Mouse (Mus musculus): ENCODE measurements around the gene Tiam1.
"Not testable (repeated sequence)": the region's sequence is repeated elsewhere in the genome, so short reads cannot be mapped to it uniquely, and the experiment has no call there.

Tiam1 gene

DNA sequence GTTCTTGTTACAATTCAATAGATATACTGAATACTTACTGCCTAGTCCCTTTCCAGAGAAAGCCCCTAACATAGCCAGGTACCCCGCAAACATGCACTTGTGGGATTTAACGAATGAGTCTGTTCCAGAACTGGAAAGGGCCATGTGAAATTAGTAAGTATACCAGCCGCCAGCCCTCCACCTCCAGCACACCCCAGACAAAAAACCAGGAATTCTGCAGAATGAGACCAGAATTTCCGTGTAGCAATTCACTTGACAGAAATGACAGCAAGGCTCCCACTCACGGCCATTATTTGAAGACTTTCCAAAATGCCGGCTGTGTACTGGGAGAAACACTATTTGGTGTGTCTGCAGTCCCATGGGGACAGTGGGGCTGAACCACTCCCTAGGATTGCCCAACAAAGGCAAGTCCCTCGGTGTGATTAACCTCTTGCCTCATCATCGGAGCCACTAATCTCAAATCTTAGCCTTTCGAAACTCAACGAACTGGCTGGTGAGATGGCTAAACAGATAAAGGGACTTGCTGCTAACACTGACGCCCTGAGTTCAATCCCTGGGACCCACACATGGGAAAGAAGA is 30.9 kb downstream of the Tiam1 start:
- peak in 1 of 2 experiments; percentile 61 for DNase-seq (ENCODE audit: low spot score in 2 of 2)

DNA sequence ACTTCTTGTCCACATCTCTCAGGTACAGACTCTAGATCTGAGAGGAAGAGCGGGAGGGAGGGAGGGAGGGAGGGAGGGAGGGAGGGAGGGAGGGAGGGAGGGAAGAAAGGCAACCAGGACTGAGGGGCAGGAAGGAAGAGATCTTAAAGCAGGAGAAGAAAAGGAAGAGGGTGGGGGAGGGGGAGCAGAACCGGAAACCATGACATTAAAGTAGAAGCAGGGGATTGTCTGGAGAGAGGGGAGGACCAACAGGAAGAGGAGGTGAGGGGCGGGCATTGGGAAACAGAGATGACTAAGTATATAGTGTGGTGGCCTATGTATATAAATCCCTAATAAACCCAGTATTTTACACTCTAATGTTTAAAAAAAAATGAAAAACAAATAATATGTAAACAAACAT is 34.1 kb downstream of the Tiam1 start:
- DNase-seq (ENCODE audit: low spot score in 2 of 2) = no peak

DNA sequence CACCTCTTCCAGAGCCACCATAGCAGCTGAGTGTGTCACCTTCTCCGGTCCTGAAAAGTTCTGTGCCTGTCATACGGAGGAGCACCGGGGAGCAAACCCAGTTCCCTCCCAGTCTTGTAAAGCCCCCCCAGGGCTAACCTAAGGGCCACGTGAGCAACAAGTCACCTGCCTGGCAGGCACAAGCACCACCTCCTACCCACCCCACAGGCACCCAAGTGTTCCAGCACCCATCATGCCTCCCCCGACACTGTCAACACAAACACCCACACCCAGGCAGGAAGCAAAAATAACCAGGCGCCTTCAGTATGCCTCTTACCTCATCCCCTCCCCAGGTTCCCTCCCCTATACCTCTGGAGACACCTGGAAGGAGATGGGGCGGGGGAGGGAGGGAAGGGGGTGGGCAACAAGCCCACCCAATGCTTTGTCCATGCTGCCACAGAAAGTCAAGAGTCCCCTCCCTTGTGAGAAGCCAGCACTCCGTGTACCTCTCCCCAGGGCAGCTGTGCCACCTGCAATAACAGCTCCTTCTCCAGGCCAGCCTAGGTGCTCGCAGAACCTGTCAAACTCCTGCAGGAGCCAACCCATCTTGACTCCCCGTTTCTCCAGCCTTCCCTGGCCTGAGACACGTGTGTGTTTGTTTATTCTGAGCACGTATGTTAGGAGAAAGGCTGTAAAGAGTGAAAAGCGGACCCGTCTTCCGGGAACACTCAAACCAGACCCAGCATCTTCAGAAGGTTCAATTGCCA is 38.7 kb downstream of the Tiam1 start:
- DNase-seq (ENCODE audit: low spot score in 2 of 2) = peak in 1 of 2 experiments; percentile 46

DNA sequence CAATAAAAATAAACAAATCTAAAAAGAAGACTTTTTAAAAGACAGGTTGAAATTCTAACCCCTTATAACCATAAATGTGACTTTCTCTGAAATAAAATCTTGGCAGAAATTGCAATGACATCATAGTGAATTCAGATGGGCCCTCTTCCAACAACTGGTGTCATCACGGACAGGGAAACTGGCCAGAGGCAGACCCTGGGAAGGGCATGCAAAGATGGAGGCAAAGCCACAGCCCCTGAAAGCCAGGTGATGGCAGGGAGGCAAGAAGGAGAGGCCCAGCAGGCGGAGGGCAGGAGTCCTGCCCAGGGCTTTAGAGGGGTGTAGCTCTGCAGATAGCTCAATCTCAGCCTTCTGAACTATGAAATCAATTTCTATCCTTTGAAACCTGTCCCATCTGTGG is 39.8 kb downstream of the Tiam1 start:
- DNase-seq (ENCODE audit: low spot score in 2 of 2) = no peak

DNA sequence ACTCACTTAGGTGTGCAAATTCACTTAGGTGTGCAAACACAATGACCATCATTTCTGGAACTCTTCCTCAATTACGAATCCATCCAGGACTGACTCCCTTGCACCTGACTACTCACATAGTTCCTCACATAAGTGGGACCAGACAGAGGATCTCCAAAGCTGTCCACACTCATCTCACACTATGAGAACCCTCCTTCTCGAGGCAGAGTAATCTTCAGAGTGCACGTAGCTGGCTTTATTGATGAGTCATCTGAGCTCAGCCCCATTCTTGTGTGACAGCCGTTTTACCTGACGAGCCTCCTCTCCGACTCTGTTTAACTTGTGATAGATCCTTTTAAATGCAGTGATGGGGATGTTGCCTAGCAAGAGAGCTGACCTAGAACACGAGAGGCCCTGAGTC is 41.0 kb downstream of the Tiam1 start:
- DNase-seq (ENCODE audit: low spot score in 2 of 2) = no peak

DNA sequence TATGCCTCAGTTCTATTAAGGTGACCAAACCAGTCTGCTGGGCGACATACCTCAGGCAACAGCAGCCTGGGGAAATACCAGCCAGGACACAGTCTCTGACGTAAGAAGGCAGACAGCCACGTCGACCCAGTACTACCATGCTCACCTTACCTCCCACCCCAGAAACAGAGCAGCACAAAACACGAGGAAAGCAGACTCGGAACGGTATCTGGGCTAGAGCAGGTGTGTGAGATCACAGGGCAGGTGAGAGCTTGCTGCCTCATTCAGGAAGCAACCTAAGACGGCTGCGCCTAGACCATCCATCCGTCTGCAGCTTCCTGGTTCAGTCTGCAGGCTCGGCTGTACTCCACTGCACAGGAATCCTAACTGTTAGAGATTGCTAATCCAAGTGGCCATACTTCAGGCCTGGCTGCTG is 45.4 kb downstream of the Tiam1 start:
- peak in 1 of 2 experiments; percentile 39 for DNase-seq (ENCODE audit: low spot score in 2 of 2)

DNA sequence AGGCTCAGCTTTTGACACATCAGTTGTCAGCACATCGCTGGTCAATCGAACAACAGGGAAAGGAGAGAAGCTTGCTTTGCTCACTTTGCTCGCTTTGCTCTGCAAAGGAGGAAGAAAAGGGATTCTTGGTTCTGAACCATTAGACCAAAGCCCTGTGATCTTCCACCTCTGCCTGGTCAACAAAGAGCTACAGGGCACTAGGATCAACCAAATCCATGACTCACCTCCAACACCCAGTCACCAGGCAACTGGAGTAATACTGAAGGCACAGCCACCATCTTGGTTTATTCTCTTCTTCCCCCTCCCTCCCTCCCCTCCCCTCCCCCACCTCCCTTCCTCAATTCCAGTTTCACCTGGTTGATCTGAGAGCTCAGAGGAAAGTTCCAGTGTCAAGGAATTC is 45.8 kb downstream of the Tiam1 start:
- no peak for DNase-seq (ENCODE audit: low spot score in 2 of 2)

DNA sequence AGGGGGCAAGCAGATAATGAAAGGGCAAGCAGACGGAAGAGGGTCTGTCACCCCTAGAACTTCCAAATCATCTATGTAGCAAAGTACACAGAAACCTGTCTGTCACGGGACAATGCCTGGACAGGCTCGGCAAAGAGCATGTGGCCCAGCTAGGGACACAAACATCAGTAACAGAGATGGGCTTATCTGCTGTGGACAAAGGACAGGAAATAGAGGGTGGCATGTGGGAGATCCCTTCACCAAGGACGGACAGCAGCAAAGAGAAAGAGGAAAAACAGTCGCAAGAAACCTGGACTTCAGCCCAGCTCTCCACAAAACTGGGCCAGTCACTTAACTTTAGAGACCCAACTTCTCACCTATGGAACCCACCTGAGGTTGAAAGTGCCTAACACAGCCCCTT is 47.6 kb downstream of the Tiam1 start:
- DNase-seq (ENCODE audit: low spot score in 2 of 2) = no peak

DNA sequence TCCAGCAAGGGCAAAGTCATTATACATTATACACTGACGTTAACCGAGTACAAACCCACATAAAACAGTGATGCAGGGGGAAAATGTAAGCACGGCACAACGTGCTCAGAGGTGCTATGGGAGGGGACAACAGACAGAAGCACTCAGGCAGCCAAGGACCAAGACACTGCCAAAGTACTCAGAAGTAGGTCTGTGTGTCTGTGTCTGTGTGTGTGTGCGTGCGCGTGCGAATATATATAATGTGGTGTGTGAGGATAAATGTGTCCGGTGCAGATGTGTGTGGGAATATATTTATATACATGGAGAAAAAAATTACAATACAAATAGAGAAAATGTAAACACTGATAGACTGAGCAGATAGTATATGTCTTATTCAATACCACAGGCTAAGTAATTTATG is 50.6 kb downstream of the Tiam1 start:
- DNase-seq (ENCODE audit: low spot score in 2 of 2) = no peak

DNA sequence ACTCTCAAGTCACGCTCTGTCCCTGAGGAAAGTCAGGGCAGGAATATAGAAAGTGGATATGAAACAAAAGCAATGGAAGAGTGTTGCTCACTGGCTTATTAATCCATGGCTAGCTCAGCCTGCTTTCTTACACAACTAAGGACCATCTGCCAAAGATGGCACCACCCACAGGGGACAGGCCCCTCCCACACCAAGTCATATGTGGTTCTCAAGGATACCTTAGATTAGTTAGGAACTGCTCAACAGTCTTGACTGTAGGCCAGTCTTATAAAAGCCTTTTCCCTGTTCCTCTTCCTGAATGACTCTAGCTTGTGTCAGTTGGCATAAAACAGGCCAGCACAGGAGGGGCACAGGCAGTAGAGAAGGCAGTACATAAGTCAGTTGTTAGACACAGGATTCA is 51.7 kb downstream of the Tiam1 start:
- DNase-seq (ENCODE audit: low spot score in 2 of 2) = no peak

DNA sequence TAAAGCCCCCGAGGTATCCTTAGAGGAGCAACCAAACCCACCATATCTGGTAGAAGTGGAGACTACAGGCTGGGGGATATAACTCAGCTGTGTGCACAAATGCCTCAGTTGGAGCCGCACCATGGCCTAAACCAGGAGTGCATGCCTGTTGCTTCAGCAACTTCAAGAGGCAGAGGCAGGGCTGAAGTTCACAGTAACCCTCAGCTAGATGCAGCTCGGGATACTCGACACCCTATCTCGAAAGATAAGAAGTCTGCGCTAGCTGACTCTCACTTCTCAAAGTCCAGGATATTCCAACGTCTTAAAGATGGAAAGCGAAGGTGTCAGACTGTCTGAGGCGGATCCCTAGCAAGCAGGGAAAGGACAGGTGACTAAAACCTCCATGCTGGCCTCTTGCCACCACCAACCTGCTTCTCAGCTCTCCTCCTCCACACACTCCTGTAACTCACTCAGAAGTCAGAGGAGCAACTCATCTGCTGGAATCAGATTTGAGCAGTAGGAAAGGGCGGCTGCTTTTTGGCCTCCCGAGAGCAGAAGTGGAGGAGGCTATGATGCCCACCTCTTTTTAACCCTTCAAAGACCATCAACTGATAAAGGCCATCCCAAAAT is 52.4 kb downstream of the Tiam1 start:
- no peak for DNase-seq (ENCODE audit: low spot score in 2 of 2)

DNA sequence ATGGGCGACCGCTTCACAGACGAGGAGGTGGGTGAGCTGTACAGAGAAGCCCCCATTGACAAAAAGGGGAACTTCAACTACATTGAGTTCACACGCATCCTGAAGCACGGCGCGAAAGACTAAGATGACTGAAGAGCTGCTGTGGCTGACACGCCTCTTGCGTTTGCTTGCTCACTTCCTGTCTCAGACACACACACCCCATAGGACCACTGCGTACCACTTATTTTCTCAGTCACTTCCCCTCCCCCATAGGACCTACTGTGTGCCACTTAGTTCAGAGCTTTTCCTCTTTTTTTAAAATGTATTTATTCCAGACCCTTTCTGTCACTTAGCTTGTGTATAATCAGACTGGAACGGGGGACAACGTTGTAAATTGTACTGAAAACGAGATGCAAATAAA is 53.2 kb downstream of the Tiam1 start:
- DNase-seq (ENCODE audit: low spot score in 2 of 2) = no peak

DNA sequence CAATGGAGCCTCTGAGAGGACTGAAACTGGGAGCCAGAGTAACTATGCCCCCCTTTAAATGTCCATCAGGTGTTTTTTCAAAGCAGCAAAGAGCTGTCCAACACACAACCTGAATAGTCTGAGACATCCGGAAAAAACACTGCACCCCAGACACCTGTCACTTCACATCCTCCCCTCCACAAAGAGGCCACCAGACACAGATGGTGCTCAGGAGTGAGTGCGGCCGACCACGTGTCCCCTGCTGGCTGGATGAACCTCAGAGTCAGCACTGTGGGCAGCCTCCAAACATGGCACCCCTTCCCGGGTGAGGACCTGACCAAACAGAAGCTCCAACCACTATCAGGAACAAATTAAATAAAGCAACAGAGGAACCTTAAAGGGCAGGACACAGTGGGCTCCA is 56.3 kb downstream of the Tiam1 start:
- no peak for DNase-seq (ENCODE audit: low spot score in 2 of 2)

DNA sequence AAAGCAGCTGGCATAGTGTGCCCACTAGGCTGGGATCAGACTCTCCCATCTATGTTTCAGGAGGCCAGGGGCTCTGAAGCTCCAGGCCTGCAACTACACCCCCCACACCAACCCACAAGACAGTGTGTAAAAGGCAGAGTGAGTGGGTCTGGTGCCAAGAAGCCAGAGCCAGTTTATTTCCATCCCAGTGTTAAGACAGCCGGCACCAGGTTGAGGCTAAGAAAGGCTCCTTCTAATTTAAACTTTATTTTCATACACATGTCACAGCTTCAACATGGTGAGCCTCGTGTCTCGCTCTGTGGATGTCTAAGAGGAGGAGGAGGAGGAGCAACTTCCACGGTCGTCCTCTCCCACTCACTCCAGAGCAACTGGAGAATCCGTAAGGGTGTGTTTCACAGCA is 57.5 kb downstream of the Tiam1 start:
- DNase-seq (ENCODE audit: low spot score in 2 of 2) = no peak

DNA sequence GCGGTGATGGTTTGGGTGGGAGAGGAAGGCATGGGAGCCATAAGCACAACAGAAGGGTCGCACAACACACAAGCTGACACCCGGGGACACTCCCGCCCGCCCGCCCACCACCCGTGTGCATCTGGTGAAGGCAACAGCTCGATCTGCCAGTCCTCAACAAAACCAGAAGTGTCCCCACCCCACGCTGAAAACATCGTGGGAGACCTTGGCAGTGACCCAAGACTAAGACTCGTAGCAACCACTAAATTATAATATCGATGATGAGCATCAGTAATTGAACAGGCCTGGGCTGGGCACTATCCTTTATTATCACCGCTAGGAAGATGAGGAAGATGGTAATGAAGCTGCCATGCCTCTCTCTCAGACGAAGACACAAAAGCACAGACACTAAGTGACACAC is 58.0 kb downstream of the Tiam1 start:
- no peak for DNase-seq (ENCODE audit: low spot score in 2 of 2)

DNA sequence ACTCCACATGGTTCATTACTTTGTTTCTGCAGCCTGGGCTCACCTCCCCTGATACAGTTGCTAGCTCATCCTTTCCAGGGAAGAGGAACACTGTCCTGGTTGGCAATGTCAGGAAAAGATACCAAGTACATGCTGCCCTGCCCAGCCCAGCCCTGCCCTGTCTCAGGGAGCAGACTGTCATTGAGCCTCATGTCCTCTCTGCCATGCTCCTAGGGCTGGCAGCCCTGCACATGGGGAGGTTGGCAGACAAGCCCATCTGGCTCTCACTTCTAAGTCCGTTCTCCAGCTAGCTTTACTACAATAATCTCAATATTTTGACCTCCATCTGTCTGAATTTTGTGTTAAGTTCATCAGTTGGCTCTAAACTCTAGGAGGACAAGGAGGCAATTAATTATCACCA is 62.4 kb downstream of the Tiam1 start:
- no peak for DNase-seq (ENCODE audit: low spot score in 2 of 2)

DNA sequence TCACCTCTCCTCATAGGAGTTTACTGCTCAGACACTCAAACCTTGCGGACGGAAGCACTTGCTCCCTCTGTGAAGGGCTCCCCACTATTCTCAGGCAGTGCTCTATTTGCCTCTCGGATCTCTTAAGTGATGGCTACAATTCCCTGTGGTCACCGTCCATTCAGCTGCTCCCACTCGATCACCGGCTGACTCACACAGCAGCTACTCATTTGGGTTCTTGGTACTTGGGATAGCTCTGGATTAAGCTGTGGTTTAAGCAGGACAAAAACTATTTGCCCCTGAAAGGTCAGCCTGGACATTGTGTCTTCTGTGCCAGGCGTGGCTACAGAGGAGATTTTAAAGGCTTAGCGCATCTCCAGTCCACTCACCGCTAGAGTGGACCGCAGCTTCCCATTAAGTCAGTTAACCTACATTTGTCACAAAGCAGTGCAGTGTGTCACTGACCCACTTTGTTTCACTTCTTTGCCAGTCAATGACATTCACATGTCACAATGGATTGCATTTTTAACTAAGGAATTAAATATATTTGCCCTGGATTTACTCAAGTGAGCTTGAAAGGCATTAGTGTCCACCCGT is 64.7 kb downstream of the Tiam1 start:
- no peak for DNase-seq (ENCODE audit: low spot score in 2 of 2)

DNA sequence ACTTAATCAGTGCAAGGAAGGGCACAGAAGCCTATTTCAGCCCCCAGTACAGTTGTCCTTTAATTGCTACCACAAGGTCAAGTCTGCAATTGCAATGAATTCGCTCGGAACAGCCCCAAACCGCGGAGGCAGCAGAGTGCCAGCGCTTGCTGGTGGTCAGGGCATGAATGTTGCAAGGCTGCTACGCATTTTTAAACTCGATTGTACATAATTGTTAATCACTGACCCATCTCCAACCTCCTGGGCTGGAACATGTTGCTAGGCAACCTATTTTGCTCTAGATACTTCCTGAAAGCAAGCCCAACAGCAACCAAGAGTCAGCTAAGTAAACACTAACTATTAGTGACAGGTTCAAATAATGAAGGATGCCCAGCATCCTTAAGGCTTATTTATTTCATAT is 70.1 kb downstream of the Tiam1 start:
- peak in 1 of 2 experiments; percentile 14 for DNase-seq (ENCODE audit: low spot score in 2 of 2)

DNA sequence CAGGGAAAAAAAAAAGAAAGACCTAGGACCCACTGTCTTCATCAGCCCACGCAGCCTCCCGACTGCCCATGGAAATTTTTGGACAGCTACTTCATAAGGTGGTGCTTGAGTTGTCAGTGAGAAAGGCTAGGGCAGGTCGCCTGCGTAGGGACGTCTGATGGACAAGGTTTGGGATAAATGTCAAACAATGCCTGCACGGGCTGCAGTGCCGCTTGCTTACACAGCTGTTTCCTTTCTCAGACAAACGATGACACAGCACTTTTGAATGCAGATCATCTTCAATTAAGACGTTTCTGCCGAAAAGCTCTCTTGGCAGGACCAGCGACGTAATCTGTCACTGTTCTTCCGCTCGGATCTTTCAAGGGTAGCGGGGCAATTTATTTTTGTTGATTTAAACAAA is 70.9 kb downstream of the Tiam1 start:
- DNase-seq (ENCODE audit: low spot score in 2 of 2) = no peak

DNA sequence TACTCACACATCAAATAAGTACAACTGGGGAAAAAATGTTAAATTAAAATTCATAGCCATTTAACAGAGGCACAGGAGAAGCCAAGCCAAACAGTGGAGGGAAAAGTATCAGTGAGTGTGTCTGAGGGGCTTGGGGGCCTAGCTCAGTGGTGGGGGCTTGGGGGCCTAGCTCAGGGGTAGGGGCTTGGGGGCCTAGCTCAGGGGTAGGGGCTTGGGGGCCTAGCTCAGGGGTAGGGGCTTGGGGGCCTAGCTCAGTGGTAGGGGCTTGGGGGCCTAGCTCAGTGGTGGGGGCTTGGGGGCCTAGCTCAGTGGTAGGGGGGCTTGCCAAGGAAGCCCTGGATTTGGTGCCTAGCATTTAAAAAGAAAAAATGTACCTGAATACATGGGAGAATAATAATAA is 72.4 kb downstream of the Tiam1 start:
- not testable (repeated sequence) for DNase-seq (ENCODE audit: low spot score in 2 of 2)

DNA sequence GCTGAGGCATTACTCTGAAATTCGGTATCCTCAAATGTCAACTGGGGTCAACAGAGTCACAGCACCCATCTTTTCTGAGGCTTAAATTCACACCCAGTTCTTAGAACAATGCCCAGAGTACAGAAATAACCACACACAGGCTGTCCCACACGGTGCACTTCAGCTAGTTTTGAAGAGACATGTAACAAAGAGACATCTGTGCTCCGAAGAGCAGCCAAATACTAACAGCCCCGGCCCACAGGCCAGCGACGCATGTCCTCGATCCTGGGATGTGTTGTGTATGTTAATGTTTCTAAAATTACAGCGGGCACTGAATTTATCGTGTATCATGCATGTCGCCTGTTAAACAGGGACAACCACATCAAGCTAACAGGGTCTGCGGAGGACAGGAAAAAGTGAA is 73.5 kb downstream of the Tiam1 start:
- no peak for DNase-seq (ENCODE audit: low spot score in 2 of 2)

DNA sequence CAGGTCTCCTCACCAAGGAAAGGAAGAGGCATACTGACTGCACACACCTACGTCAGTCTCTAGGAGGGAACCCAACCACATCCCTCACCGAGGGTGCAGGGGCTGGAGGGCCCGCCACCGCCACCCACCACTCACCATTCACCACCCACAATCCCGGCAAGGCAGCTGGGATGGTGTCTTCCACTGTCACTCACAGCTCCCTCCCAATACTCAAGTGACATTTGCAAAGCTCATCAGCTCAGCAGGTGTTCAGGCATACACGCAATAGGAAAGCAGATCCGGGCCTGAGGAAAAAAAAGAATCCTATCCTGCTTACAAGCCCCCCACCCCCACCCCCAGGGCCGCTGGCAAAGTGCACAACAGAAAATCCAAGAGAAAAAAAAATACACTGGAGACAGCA is 74.4 kb downstream of the Tiam1 start:
- DNase-seq (ENCODE audit: low spot score in 2 of 2) = no peak

DNA sequence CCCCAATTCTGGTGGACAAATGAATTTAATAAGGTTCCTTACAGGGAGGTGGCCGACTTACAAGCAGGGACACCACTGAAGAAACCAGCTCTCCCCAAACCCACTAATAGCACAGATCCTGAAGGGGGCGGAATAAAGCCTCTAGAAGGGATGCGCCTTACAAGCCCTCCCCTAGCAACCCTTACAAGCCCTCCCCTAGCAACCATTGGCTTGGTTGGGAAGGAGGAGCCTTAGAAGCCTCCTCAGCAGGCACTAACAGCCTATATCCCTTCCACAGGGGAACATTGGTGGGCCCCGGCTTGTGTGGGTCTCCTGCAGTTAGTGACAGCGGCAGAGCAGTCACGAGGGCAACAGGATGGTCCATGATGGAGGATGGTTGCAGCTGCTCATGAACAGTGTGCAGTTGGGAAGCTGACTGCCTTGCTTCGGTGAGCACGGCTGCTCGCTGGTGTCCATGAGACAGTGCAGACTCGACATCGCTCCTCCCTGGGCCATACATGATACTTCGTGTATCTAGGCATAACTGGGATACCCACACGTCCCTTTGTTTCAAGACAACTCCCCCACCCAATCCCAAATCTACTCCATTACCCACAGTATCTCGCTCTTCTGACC is 90.6 kb downstream of the Tiam1 start:
- DNase-seq (ENCODE audit: low spot score in 2 of 2) = no peak

Measured in urinary bladder, adult 18-20 months (tissue).